Mouse (Mus musculus): ENCODE data around the gene Dok7. TPM values are rescaled to one million over a fixed set of nuclear protein-coding genes. Genes with fewer than 3 reads are reported as not detected.
A peak's percentile ranks its signal among the peaks of the same experiment; 100 is the strongest.

Dok7 gene
- 10 to 100 TPM; 20.2 to 24.0 TPM for total RNA-seq (2021)

DNA sequence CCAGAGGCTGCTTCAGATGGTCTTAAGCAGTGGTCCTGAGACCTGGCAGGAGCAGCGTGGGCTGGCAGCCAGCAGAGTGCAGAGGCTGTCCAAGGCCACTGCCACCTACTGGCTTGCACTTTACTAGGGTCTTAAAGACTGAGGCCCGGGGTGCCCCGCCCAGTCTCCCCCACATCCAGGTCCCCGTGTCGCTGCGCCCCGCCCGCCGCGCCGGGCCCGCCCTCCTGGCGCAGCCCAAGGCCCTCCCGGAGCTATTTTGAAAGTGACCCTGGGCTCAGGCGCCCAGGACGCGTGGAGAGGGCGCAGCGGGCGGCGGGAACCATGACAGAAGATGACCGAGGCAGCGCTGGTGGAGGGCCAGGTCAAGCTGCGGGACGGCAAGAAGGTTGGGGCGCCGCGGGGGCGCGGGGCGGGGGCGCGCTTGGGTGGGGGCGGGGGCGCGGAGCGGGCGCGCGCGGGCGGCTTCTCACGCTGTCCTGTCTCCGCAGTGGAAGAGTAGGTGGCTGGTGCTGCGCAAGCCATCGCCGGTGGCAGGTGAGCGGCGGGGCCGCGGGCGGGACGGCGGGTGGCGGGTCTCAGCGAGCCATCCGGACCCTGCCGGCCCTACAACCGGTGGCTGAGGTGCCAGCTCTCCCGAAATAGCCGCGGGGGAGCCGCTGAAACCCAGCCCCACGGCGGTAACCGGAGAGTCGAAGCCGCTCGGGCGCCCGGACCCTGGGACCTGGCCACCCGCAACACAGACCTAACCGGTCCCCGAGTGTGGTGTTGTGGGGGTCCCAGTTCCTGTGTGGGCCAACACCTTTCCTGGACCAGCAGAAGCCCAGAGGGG is at the start of gene Dok7:
TSS of gene Dok7 (plus strand) at position 163 of the 829 bp plus-strand sequence.
- peak; percentile 39 to 50 for DNase-seq (ENCODE audit: extremely low spot score in 1 of 2, low spot score in 1 of 2)

DNA sequence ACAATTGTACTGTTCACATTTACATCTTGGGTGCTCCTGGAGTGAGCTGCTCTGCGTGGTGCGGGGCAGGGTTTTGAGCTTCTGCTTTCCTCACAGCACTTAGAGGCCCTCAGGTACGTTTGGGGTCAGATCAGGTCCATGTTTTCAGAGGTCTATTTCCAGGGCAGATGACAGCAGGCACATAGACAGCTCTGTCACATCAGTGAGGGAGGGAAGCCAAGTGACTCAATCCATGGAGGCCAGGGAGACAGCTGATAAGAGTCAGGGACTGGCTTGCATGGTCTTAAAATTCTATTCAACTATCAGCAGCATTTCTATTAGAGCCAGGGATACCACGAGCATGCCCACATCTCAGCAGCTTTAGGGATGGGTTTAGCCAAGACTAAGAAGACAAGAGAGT is 47.4 kb upstream of the Dok7 start:
- DNase-seq (ENCODE audit: extremely low spot score in 1 of 2, low spot score in 1 of 2): no peak

DNA sequence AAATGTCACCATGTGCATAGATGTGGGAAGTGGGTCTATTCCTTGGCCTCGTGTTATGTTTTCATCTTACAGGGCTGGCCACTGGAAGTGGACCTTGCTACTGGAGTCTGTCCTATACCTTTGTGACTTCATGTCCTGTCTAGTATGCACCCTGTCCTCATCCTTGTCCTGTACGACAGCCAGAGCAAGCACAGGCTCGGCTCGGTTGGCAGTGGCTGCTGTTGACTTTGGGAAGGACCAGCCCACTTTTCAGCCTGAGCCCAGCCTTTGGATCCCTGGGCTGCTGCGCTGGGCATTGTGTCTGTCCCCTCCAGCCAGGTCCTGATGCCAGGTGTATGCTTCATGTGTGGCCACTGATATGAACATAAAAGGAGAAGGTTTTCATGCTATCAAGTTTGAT is 45.9 kb upstream of the Dok7 start:
- DNase-seq (ENCODE audit: extremely low spot score in 1 of 2, low spot score in 1 of 2): no peak

DNA sequence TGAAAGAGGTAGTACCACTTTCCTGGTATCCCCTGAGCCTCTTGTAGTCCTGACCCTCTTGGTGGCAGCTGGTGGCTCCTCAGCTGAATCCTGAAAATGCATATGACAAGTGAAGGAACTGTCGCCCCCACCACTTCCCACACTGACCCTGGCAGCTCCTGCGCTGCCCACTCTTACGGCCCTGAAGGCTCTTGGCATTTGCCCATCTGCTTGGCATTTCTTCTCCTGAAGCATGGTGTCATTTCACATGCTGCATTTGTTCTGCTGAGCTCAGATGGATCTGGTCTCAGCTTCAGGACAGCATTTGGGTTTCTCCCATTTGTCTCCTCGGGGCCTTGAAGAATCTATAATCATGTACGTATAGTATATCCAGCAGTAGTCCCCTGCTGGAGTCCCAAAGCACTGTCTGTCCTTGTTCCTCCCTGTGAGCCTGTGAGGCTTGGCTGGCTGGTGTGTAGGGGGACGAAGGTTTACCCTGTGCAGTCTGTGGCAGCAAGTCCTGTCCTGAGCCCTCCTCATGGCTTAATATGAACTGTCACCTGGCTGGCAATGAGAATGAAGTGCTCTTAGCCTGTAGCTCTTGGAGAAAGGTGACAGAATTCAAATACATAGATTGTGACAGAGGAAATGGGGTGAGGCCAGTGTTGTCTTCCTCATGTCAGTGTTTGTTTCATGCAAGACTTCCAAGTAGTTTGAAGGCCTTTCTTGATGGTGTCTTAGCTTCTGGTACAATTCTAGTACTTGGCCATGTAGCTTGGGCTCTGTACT is 45.2 kb upstream of the Dok7 start:
- no peak for DNase-seq (ENCODE audit: extremely low spot score in 1 of 2, low spot score in 1 of 2)

DNA sequence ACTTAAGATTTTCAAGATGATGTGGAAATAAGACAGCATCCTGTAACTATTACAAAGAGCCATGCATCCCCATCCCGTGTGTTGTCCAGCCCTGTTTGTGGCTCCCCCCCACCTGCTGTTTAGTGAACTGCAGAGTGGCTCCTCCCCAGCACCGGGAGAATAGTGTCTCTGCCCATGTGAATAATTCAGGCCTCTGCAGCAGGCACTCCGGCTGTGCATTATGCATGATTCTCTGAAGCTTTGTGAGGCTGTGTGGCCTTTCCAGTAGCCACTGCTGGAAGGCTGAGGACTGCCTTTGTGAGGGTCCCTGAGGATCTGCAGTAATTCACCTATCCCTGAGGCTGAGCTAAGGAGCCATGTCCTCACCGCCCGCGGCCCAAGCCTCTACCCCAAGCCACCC is 42.5 kb upstream of the Dok7 start:
- no peak for DNase-seq (ENCODE audit: extremely low spot score in 1 of 2, low spot score in 1 of 2)

DNA sequence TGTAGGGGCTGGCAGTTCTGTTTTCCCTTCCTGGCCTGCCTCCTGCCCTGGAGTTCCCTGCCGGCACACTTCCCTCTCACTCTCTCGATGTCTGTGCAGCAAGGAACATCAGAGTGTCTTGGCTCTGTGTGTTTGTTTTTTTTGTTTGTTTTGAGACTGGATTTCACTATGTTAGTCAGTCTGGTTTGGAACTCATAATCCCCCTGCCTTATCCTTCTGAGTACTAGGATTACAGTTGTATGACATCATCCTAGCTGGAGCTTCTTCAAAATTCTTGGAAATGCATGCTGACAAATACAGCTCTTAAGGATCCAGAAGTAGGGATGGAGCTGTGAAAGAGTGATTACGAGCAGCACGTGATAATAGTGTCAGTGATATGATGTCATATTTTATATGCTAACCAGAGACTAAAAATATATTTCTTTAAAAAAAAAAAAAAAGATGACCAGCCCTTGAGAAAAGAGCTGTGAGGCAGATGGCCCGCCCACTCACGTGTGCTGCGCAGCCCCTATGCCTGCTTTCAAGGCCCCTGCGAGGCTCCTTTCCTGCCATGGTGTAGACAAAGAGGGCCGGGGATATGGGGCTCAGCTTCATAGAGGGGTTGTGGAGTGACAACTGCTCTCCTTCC is 36.8 kb upstream of the Dok7 start:
- no peak for DNase-seq (ENCODE audit: extremely low spot score in 1 of 2, low spot score in 1 of 2)

DNA sequence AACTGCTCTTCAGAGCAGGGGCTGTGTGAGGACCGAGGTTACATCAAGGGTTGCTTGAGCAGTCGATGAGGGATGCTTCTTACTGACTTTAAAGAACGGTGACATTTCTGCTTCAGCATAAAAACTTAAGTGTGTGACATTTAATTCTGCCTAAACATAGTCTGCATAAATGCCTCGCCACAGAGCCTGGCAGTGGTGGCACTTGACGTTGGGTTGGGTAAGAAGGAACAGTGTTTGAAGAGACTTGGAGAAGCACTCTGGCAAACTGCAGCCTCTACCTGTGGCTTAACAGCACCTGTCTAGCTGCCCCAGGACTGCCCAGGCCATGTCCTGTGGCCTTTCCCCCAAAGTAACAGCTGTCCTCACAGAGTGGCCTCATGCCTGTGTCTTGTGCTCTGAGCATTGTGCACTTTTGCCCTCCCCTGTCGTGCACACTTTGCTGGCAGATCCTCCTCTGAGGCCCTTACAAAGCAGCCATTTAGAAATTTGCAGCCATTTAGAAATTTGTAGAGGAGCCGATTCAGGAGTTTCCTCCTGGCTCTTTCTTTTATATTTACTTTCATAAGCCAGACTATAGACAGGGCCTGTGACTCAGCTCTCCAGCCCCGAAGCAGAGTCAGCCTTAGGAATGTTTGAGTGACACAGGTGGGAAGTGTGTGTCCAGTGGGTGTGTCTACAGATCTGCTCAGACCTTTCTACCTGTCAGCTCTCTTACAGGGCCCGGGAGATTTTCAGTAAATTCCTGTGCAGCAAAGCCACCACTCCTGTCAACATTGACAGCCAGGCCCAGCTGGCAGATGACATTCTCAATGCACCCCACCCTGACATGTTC is 35.9 kb upstream of the Dok7 start:
- no peak for DNase-seq (ENCODE audit: extremely low spot score in 1 of 2, low spot score in 1 of 2)

DNA sequence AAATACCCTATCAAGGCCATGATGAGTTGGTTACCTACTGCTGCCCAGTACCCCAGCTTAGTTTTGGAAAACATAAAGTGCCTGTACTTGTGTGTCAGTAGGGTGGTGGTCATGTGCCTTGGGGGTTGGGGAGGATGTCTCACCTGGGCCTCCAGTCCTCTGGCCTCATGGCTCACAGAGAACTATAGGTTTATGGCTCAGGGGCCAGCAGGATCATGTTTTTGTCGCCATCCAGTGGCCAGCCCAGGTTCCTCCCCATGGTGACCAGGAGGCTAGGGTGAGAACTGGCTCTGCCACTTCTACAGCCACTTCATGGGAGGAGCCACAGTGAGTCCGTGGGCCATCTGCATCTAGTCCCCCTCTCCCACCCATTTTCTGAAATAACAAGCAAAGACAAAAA is 31.6 kb upstream of the Dok7 start:
- DNase-seq (ENCODE audit: extremely low spot score in 1 of 2, low spot score in 1 of 2): peak; percentile 38 to 67

DNA sequence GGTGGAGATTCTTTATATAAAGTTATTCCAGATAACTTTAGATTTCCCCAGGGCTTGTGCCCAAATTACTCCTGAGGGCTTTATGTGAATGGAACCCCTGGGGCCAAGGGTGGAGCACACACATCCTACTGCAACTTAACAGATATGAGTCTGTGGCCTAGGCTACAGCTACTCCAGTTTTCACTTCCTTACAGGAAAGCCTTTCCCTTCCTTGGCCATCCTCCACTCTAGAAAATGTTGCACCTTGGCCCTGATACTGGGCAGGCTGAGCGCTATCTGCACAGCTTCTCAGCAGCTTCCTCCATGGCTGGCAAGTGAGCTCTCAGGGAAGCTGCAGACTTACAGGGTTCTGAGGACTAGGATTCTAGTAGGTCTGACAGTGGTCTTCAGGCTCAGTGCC is 27.3 kb upstream of the Dok7 start:
- DNase-seq (ENCODE audit: extremely low spot score in 1 of 2, low spot score in 1 of 2): no peak

DNA sequence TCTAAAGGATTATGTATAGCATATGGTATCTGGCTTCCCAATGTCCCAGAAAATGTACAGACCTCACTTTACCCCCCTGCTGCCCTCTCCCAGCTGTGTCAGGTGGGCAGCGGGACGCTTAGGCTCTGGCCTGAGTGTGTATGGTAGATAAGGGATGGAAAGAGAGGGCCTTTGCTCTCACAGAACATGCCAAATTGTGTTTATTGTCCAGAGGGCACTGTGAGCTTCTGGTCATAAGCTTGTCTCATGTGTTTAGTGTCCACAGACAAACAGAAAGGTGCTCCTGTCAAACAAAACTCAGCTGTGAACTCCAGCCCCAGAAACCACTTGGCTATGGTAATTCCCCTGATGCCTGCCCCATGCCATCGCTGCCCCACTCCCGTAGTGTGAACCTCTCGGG is 26.8 kb upstream of the Dok7 start:
- DNase-seq (ENCODE audit: extremely low spot score in 1 of 2, low spot score in 1 of 2): no peak

DNA sequence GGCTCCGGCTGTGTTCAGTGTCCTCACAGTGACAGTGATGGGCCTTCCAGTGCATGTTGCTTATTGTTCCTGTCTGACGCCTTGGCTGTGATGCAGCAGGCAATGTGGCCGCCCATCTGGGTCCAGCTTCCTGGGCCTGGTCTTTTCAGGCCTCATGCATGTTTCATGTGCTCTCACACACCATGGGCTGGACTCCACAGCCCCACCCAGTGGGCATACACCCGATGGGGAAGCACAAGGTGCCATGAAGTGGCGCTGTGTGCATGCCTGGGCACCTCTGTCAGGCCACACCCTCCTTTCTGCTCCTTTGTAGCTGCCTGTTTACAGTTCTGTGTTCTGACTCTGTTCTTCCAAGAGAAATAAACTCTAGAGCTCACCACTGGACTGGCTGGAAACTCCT is 23.5 kb upstream of the Dok7 start:
- DNase-seq (ENCODE audit: extremely low spot score in 1 of 2, low spot score in 1 of 2): no peak

DNA sequence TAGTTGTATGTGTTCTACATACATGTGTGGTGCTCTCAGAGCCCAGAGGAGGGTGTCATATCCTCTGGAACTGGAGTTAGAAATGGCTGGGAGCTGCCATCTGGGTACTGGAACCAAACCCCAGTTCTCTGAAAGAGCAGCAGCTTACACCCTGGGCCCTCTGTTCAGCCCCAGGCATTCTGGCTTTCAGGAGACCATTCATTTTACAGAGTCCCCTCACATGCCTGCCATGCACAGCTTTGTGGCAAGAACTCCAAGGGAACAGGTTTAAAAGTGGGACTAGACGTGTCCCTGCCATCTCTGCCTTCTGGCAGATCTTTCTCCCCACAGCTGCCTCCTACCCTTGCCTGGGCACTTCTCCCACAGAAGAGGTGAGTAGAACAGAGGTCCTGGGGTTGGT is 22.9 kb upstream of the Dok7 start:
- DNase-seq (ENCODE audit: extremely low spot score in 1 of 2, low spot score in 1 of 2): no peak

DNA sequence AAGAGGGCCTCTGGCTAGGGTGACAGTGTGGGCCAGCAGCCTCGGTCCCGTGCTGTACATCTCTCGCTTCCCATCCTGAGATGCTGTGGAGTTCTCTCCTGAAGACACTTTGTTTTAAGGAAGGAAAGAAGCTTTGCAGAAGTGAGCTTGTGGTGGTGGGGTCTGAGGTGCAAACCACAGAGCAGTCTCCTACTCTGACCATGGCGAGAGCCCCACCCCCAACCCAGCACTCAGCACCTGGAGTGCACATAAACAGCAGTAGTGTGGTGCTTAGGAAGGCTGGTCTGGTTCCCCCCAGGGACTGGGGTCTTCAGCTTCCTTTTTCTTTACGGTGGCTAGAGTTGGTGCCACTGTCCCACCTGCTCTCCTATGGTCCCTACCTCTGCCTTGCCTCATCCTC is 21.4 kb upstream of the Dok7 start:
- DNase-seq (ENCODE audit: extremely low spot score in 1 of 2, low spot score in 1 of 2): no peak

DNA sequence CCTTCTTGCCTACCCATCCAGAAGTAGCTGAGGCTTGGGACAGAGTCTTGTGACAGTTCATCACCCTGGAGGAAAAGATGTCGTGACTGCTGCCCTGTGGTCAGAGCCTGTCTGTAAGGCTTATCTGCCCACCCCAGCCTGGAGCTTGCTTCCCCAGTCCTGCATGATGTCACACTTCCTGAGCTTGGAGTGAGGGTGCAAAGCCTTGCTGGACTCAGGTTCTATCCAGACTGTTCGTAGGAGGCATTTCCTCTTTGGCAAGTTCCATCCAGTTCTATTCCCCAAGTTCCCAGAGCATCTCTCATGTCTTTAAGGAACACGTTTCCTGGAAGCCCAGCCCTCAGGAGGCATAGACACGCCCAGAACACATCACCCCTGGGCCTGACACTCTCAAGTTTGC is 20.8 kb upstream of the Dok7 start:
- no peak for DNase-seq (ENCODE audit: extremely low spot score in 1 of 2, low spot score in 1 of 2)

DNA sequence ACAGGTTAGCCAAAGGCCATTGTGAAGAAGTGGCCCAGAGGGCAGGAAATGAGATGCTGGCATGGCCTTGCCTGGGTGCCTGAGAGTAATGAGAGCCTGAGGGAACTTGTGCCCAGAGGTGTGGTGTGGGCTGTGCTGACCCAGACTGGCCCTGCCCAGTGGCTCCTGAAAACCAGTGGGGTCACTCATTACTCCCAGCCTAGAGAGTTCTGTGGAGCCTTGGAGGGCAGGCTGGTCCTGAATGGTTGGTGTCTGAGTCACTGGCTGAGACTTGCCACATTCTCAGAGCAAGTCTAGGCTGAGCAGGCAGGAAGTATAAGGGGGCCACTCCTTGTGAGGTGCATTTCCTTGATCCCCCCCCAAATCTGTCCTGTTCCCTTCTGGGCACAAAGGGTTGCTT is 19.1 kb upstream of the Dok7 start:
- no peak for DNase-seq (ENCODE audit: extremely low spot score in 1 of 2, low spot score in 1 of 2)

DNA sequence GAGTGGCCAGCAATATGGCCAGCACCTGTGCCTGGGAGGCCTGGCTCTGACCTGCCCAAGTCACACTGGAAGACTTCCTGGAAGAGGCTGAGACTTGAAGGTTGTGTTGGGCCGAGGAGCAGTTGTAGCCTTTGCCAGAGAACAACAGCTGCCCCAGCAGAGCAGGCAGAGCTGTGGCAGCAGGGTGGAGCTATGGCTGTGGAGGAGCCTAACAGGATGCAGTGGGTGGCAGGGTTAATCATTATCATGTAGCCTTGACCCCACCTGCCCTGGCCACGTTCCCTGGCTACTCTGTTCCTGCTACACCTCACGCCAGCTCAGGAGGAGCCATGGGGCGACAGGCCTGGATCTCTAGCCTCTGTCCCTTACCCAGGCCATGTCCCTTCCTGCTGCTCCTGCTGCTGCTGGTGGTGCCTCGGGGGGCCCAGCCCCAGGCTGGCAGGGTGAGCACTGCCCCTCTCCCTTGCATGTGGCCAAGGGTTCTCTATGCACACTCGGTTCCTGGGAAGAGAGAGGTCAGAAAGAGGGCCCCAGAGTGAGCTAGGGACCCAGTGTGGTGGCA is 15.2 kb upstream of the Dok7 start, which contains the start of gene Hgfac:
TSS of gene Hgfac (plus strand) at position 242 of the 562 bp plus-strand sequence.
- DNase-seq (ENCODE audit: extremely low spot score in 1 of 2, low spot score in 1 of 2): no peak

DNA sequence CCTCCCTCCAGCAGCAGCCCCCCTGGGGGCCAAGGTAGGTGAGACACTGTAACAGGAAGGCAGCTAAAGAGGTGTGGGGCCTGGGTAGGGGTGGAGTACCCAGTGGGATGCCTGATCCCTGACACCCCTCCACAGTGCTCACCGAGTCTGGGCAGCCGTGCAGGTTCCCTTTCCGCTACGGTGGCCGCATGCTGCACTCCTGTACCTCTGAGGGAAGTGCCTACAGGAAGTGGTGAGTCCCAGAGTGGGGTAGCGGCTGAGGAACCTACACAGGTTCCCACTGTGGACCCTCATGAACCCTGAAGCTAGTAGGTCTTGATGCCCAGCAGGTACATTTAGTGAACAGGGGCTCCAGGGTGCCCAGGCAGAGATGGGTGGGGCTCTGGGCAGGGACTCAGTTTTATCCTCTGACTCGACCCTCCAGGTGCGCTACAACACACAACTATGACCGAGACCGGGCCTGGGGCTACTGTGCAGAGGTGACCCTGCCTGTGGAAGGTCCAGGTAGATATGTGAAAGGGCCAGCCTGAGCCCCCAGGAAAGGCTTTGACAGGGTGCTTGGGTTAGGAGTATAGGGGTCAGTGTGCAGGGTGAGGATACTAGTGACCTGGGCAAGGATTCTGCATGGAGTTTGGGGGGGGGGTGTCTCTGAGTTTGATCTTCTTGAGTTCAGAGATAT is 14.0 kb upstream of the Dok7 start:
- DNase-seq (ENCODE audit: extremely low spot score in 1 of 2, low spot score in 1 of 2): no peak

DNA sequence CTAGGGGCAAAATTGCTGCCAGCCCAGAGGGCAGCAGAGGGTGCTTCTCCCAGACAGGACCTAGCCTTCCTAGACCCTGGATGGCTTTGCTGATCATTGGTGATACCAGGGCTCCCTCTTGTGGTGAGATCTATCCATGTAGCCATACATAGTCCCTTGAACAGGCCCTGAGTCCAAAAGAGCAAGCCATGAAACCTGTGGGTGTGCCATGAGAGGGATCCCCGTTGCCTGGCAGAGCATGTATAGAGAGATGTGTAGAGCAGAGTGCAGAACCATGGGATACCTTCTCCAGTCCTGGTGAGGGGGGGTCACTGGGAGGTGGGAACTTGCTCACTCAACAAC is 13.5 kb upstream of the Dok7 start:
- DNase-seq (ENCODE audit: extremely low spot score in 1 of 2, low spot score in 1 of 2): peak; percentile 60 to 81

DNA sequence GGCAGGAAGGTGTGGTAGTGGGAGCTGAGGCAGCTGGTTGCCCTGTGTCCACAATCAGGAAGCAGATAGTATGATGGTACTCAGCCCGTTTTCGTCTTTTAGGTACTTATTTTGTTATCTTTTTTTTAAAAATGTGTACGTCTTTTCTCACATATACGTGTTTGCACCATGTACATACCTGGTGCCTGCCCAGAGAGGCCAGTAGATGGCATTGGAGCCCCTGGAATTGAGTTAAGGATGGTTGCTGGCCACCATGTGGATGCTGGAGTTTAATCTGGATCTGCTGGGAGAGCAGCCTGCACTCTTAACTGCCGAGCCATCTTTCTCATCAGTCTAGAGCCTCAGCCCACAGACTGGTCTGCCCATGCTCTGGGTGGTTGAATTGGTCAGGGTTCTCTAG is 6.0 kb upstream of the Dok7 start:
- DNase-seq (ENCODE audit: extremely low spot score in 1 of 2, low spot score in 1 of 2): no peak

DNA sequence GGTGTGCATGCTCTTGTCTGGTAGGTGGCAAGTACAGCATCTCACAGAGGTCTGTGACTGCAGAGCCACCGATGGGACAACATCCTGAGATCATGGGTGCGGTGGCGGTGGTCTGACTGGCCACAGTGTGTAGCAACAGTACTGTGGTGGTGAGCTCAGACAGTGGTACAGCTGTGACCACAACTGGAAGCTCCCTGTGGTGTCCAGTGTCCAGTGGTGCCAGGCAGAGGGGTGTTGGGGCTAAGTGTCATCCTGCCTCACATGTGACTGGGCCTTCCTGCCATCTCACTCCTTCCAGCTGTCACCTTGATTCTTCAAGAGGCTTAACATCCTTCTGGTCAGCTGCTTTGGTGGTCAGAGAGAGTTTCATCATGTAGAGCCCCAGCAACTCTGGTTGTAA is 1.9 kb upstream of the Dok7 start:
- DNase-seq (ENCODE audit: extremely low spot score in 1 of 2, low spot score in 1 of 2): no peak
